Mouse (Mus musculus) liver, embryonic 15.5 days (tissue): Measurements from ENCODE around the gene Vsig2. TPM values are rescaled to one million over a fixed set of nuclear protein-coding genes. Genes with fewer than 3 reads are reported as not detected.

Source experiments
- ATAC-seq: fragments of 200-750 bp; cut with Nextera tagmentation; 2 replicates; pipeline ENCODE4 v1.8.0; 2017; ENCODE audit warnings: moderate number of reproducible peaks, mild to moderate bottlenecking, moderate library complexity; ENCODE audit not compliant: insufficient read depth
- H3K27ac ChIP-seq: fragments of 300-500 bp; sonication (generic); replicated peaks from 2 replicates; pipeline ENCODE4 v1.5.1; 2015; ENCODE audit warnings: mild to moderate bottlenecking, inconsistent platforms
- H3K27me3 ChIP-seq: fragments of 300-500 bp; sonication (generic); 2 replicates; pipeline ENCODE4 v1.6.1; 2015; ENCODE audit warnings: mild to moderate bottlenecking, inconsistent platforms
- H3K36me3 ChIP-seq: fragments of 300-500 bp; sonication (generic); replicated peaks from 2 replicates; pipeline ENCODE4 v1.6.1; 2015; ENCODE audit warnings: moderate library complexity, mild to moderate bottlenecking, inconsistent platforms
- H3K4me1 ChIP-seq: fragments of 300-500 bp; sonication (generic); replicated peaks from 2 replicates; pipeline ENCODE4 v1.6.1; 2015; ENCODE audit warnings: inconsistent platforms
- H3K4me2 ChIP-seq: fragments of 300-500 bp; sonication (generic); 2 replicates; pipeline ENCODE4 v1.6.1; 2015; ENCODE audit warnings: moderate library complexity, mild to moderate bottlenecking, inconsistent platforms
- H3K4me3 ChIP-seq: fragments of 300-500 bp; sonication (generic); replicated peaks from 2 replicates; pipeline ENCODE4 v1.5.1; 2015; ENCODE audit warnings: mild to moderate bottlenecking, inconsistent platforms
- H3K9ac ChIP-seq: fragments of 300-500 bp; sonication (generic); 2 replicates; pipeline ENCODE4 v1.6.1; 2015; ENCODE audit warnings: moderate library complexity, mild to moderate bottlenecking, inconsistent platforms
- H3K9me3 ChIP-seq: fragments of 300-500 bp; sonication (generic); replicated peaks from 2 replicates; pipeline ENCODE4 v1.6.1; 2016; ENCODE audit warnings: inconsistent platforms
- WGBS: fragments of 180-500 bp; shearing (Covaris S2); methylation state at CpG from one replicate; pipeline ENCODE4 v1.1.7; 2015; ENCODE audit warnings: mixed read lengths; ENCODE audit not compliant: insufficient replicate concordance; 5-methylcytosine and 5-hydroxymethylcytosine counted together
- polyA plus RNA-seq: library from polyadenylated mRNA; unstranded; fragments of >200 nt; fragmentation: Nextera tagmentation; extraction: Ambion mirVana; gene quantifications from 2 replicates; pipeline ENCODE4 v1.2.1, GENCODE M21; 2015

The Vsig2 gene
- polyA plus RNA-seq, 1 experiment from 2014 or later: 0.32 TPM

- WGBS: 76% methylated on average over 8 of the region's 8 CpGs
- Histone ChIP-seq H3K9ac (no peak overlapping the region), H3K4me1 (peaks cover 10% of the 10 kb centered on the region), H3K4me2 (no peak overlapping the region), H3K4me3 (no peak overlapping the region), H3K27me3 (no peaks in the 10 kb centered on the region), H3K36me3 (peaks cover 21% of the 10 kb centered on the region; the same call in 1 of the 2 replicates), H3K27ac (no peak overlapping the region), H3K9me3 (no peaks in the 10 kb centered on the region)
- ATAC-seq: no peak
These were observed 20.1 kb upstream of the Vsig2 start for GRCm38 (mm10) chr9:37518991-37519390.

- H3K9me3 ChIP-seq: no peaks in the 10 kb centered on the region
- 68% methylated on average over 2 of the region's 2 CpGs for WGBS
These were observed 19.1 kb upstream of the Vsig2 start for GRCm38 (mm10) chr9:37519995-37520394.

DNA sequence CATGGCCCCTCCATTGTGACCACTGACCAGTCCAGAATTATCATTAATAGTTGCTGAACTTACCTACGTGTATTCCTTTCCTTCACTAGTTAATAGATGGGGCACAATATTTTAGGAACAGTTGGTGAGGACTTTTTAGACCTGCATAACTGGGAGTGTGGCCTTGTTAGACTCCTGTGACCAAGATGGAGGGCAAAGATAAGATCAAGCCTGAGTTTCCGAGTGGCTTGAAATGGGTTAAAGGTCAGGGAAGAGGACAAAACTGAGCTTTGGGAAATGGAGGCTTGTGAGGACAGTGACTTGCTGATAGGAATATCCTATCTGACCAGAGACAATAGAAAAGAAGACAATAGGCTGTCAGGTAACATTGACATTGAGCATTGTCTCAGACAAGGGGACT, 13.6 kb upstream of the Vsig2 start:
- Histone ChIP-seq H3K4me1 (peaks cover 22% of the 10 kb centered on the region), H3K27ac (no peak overlapping the region), H3K4me3 (no peak overlapping the region), H3K9ac (no peak overlapping the region), H3K36me3 (peaks cover 10% of the 10 kb centered on the region; the same call in 1 of the 2 replicates), H3K4me2 (no peak overlapping the region), H3K9me3 (no peaks in the 10 kb centered on the region), H3K27me3 (peaks cover 44% of the 10 kb centered on the region)
- ATAC-seq: no peak
- 56% methylated on average over 2 of the region's 2 CpGs for WGBS

More at GRCm38 (mm10) chr9:37519995-37520394, 19.1 kb upstream of the Vsig2 start:
- no peak for ATAC-seq
- Histone ChIP-seq H3K4me2 (no peak overlapping the region), H3K4me3 (no peak overlapping the region), H3K27ac (no peak overlapping the region), H3K36me3 (peaks cover 21% of the 10 kb centered on the region; the same call in 1 of the 2 replicates), H3K27me3 (no peaks in the 10 kb centered on the region), H3K4me1 (peaks cover 10% of the 10 kb centered on the region), H3K9ac (no peak overlapping the region)

GRCm38 (mm10) chr9:37526443-37527395, 12.3 kb upstream of the Vsig2 start:
- Histone ChIP-seq H3K27me3 (peaks cover 57% of the 10 kb centered on the region), H3K4me2 (peak overlapping the region; percentile 55), H3K9me3 (no peaks in the 10 kb centered on the region), H3K4me1 (peaks cover 28% of the 10 kb centered on the region), H3K36me3 (0 out of 2 replicates have a peak, but pooled peaks cover 2% of the 10 kb centered on the region), H3K9ac (no peak overlapping the region), H3K4me3 (peak overlapping the region; percentile 19; the same call in 1 of the 2 replicates), H3K27ac (no peak overlapping the region)
- WGBS: 22% methylated on average over 21 of the region's 21 CpGs
- ATAC-seq: no peak

GRCm38 (mm10) chr9:37527396-37528224, 11.4 kb upstream of the Vsig2 start, which contains the start of gene Esam:
TSS of gene Esam (plus strand) at chr9:37528078.
- 3% methylated on average over 41 of the region's 41 CpGs for WGBS
- H3K27ac ChIP-seq: 0 out of 2 replicates have a peak within 1 kb of the TSS, but pooled peaks have one; percentile 41
- peak; percentile 52; the same call in 1 of the 2 replicates for ATAC-seq

DNA sequence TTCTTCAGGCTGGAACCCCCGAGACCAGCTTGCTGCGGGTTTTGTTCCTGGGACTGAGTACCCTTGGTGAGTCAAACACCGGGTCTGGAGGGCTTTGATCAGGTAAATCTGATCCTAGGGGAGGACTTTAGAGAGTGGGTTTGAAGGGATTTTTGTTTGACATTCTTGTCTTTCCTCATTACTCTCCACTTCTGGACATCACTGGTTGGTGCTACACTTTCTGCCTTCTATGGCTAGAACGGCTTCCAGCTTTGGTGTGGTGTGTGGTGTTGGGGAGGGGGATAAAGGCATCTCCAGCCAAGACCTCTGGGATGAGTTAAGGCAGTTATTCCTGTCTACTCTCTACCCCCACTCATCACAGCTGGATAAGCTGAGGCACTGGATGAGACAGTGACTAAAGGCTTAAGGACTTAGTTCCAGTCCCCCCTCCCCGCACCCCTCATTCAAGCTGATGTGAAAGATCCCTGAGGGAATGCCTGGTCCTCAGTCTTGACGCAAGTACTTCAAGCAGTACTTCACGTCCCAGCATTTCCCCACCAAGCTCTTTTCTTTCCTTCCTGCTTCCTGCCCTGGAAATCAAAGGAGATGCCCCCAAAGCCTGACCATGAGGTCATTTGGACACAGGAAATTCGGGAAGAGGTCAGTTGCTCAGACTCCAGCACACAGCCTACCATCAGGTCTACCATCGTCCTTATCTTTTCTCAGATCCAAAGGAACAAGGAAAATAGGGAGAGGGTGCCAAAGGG, 10.7 kb upstream of the Vsig2 start:
- no peak for ATAC-seq
- 0 out of 2 replicates have a peak, but pooled peaks cover 2% of the 10 kb centered on the region for H3K36me3 ChIP-seq
- H3K27ac ChIP-seq: no peak overlapping the region
- WGBS: 16% methylated on average over 9 of the region's 9 CpGs
- peaks cover 28% of the 10 kb centered on the region for H3K4me1 ChIP-seq
- H3K9ac ChIP-seq: no peak overlapping the region
- no peaks in the 10 kb centered on the region for H3K9me3 ChIP-seq
- H3K4me3 ChIP-seq: peak overlapping the region; percentile 19
- peak overlapping the region; percentile 55; the same call in 1 of the 2 replicates for H3K4me2 ChIP-seq
- H3K27me3 ChIP-seq: peaks cover 71% of the 10 kb centered on the region

More at GRCm38 (mm10) chr9:37527396-37528224, 11.4 kb upstream of the Vsig2 start, which contains the start of gene Esam:
- no peaks in the 10 kb centered on the region for H3K9me3 ChIP-seq
- peak within 1 kb of the TSS; percentile 19 for H3K4me3 ChIP-seq
- H3K36me3 ChIP-seq: 0 out of 2 replicates have a peak, but pooled peaks cover 2% of the 10 kb centered on the region
- peaks cover 63% of the 10 kb centered on the region for H3K27me3 ChIP-seq
- H3K4me1 ChIP-seq: peaks cover 28% of the 10 kb centered on the region
- no peak within 1 kb of the TSS for H3K9ac ChIP-seq
- H3K4me2 ChIP-seq: peak within 1 kb of the TSS; percentile 55

- 1% methylated on average over 32 of the region's 32 CpGs for WGBS
- Histone ChIP-seq H3K27ac (no peak overlapping the region; the same call in 1 of the 2 replicates), H3K4me2 (peak overlapping the region; percentile 59), H3K9me3 (no peaks in the 10 kb centered on the region), H3K4me1 (peaks cover 28% of the 10 kb centered on the region), H3K36me3 (no peaks in the 10 kb centered on the region), H3K27me3 (peaks cover 76% of the 10 kb centered on the region), H3K9ac (no peak overlapping the region), H3K4me3 (peak overlapping the region; percentile 21)
- ATAC-seq: peak; percentile 45
These were observed 8.8 kb upstream of the Vsig2 start for GRCm38 (mm10) chr9:37530031-37530887.

GRCm38 (mm10) chr9:37530888-37531705, 8.0 kb upstream of the Vsig2 start:
- Histone ChIP-seq H3K4me2 (peak overlapping the region; percentile 59), H3K4me3 (peak overlapping the region; percentile 21), H3K4me1 (peaks cover 28% of the 10 kb centered on the region), H3K9ac (no peak overlapping the region), H3K9me3 (no peaks in the 10 kb centered on the region), H3K36me3 (no peaks in the 10 kb centered on the region), H3K27ac (no peak overlapping the region), H3K27me3 (peaks cover 75% of the 10 kb centered on the region)
- 5% methylated on average over 31 of the region's 31 CpGs for WGBS
- ATAC-seq: peak; percentile 45

DNA sequence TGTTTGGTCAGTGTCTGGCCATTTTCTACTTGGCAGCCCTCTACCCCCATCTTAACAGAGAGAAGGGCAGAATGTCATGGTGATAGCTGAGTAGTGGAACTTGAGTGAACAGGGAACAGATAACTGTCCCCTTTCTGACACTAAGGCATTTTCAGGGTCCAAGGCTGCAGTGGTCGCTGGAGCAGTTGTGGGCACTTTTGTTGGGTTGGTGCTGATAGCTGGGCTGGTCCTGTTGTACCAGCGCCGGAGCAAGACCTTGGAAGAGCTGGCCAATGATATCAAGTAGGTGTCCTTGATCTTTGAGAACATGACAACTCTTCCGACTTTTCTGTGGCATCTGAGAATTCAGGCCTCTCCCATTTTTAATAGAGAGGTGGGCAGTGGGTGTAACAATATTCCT, 2.2 kb upstream of the Vsig2 start:
- Histone ChIP-seq H3K4me1 (no peaks in the 10 kb centered on the region), H3K27me3 (peaks cover 21% of the 10 kb centered on the region), H3K36me3 (no peaks in the 10 kb centered on the region), H3K9ac (no peak overlapping the region), H3K4me3 (no peak overlapping the region), H3K27ac (no peak overlapping the region), H3K4me2 (no peak overlapping the region), H3K9me3 (no peaks in the 10 kb centered on the region)
- WGBS: 52% methylated on average over 4 of the region's 4 CpGs
- ATAC-seq: no peak
